Mouse (Mus musculus) c-Kit-positive CD71-positive TER-119-positive erythroid progenitor cells, embryonic 14.5 days (primary cell): ENCODE measurements around the gene Gltpd2.
A peak's percentile ranks its signal among the peaks of the same experiment; 100 is the strongest.
"Not testable (repeated sequence)": the region's sequence is repeated elsewhere in the genome, so short reads cannot be mapped to it uniquely, and the experiment has no call there.

Experiments
- DNase-seq: peaks from one replicate; pipeline ENCODE4 v3.0.0-alpha.2; 2013; ENCODE audit warnings: low spot score

The Gltpd2 gene

GRCm38 (mm10) chr11:70518436-70518835 lies 560 bp upstream of the Gltpd2 start:
- DNase-seq: no peak

GRCm38 (mm10) chr11:70520178-70520769 lies 1.3 kb downstream of the Gltpd2 start:
- DNase-seq: no peak

- not testable (repeated sequence) for DNase-seq
Observed at GRCm38 (mm10) chr11:70523306-70523989, 4.5 kb downstream of the Gltpd2 start.

GRCm38 (mm10) chr11:70524782-70525181 lies 5.8 kb downstream of the Gltpd2 start:
- DNase-seq: no peak

DNA sequence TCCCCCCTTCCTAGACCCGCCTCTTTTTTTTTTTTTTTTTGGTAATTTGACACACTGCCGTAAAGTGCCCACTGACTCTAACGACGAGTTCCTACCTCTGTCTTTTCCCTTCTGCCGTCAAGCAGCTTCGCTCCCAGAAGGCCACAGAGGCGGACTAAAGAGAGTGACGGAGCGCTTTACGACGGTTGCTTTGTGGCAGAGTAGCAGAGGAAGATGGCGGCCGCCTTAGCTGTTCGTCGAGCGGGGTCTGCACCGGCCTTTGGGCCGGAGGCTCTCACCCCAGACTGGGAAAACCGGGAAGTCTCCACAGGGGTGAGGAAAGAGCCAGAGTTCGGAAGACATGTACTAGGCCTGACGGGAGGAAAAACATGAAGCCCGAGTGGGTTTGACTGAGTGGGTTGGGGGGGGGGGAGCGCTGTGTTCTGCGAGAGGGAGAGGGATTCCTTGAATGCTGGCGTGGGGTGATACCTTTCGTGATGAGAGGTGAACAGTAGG lies 6.2 kb downstream of the Gltpd2 start, which contains the start of gene Psmb6:
Psmb6 (plus strand) TSS at position 184 of the 495 bp plus-strand sequence.
- peak; percentile 95 for DNase-seq

- DNase-seq: no peak
Observed at GRCm38 (mm10) chr11:70525726-70526125, 6.7 kb downstream of the Gltpd2 start.

DNA sequence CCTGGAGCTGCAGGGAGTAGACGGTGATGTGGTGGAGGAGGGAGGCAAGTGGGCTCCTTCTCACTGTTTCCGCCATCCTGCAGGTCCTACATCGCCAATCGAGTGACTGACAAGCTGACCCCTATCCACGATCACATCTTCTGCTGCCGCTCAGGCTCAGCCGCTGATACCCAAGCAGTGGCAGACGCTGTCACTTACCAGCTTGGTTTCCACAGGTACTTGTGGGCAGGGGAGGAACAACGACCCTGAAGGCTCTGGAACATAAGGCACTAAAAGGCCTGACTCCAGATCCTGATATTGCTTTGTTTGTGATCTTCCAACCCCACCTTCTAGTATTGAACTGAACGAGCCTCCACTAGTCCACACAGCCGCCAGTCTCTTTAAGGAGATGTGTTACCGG lies 7.2 kb downstream of the Gltpd2 start:
- DNase-seq: no peak

GRCm38 (mm10) chr11:70528610-70529009 lies 9.6 kb downstream of the Gltpd2 start:
- no peak for DNase-seq

DNA sequence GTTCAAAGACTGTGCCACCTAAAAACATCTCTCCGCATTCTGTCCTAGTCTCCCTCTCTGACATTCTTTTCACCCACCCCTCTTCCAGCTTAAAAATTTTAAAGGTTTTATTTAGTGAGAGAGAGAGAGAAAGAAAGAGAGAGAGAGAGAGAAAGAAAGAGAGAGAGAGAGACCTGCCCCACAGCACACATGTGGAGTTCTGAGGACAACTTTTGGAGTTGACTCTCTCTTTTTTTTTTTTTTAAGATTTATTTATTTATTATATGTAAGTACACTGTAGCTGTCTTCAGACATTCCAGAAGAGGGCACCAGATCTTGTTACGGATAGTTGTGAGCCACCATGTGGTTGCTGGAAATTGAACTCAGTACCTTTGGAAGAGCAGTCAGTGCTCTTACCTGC lies 12.1 kb downstream of the Gltpd2 start:
- DNase-seq: not testable (repeated sequence)

- DNase-seq: no peak
Observed at GRCm38 (mm10) chr11:70532839-70533238, 13.8 kb downstream of the Gltpd2 start, which contains the start of gene Gm40193. Gene Gm40193, minus strand, starts transcription at chr11:70532939.

- DNase-seq: no peak
Observed at GRCm38 (mm10) chr11:70539423-70539822, 20.4 kb downstream of the Gltpd2 start.

- peak; percentile 57 for DNase-seq
Observed at GRCm38 (mm10) chr11:70539877-70540587, 21.0 kb downstream of the Gltpd2 start, which contains the start of gene Pld2. Gene Pld2, plus strand, starts transcription at chr11:70540064.

GRCm38 (mm10) chr11:70540928-70541327 lies 21.9 kb downstream of the Gltpd2 start:
- no peak for DNase-seq

- DNase-seq: no peak
Observed at GRCm38 (mm10) chr11:70541415-70541814, 22.4 kb downstream of the Gltpd2 start.

GRCm38 (mm10) chr11:70544496-70544895 lies 25.5 kb downstream of the Gltpd2 start:
- DNase-seq: no peak

GRCm38 (mm10) chr11:70551526-70551925 lies 32.5 kb downstream of the Gltpd2 start:
- no peak for DNase-seq

- DNase-seq: no peak
Observed at GRCm38 (mm10) chr11:70553940-70554339, 34.9 kb downstream of the Gltpd2 start.

GRCm38 (mm10) chr11:70557545-70557944 lies 38.5 kb downstream of the Gltpd2 start:
- no peak for DNase-seq

DNA sequence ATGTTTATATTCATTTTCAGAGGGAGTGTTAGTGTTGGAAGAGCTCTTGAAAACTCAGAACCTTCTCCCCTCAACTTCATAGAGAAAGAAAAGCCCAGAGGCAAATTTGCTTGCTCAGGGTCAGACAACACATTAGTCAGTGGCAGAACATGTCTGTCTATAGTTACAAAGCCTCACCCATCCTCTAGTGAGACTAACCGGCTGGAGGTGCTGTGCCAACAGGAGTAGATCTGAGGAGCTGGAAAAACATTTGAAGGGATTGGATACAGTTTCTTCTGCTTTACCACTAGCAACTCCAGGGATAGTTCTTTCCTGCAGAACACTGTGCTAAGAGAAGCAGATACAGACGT lies 42.9 kb downstream of the Gltpd2 start:
- no peak for DNase-seq

GRCm38 (mm10) chr11:70562287-70562994 lies 43.4 kb downstream of the Gltpd2 start, which contains the start of gene Mink1:
Gene Mink1, plus strand, starts transcription at chr11:70562881.
- DNase-seq: peak; percentile 69

- no peak for DNase-seq
Observed at GRCm38 (mm10) chr11:70562995-70563469, 44.0 kb downstream of the Gltpd2 start.
